Mouse (Mus musculus) lung, adult 18-20 months (tissue): Measurements from ENCODE around the gene Fip1l1.

Experiments used
- DNase-seq, 2 experiments: peaks; one replicate each; pipeline ENCODE4 v3.0.0; 2022; ENCODE audit warnings: mixed read lengths in 2 of 2

Gene Fip1l1

DNA sequence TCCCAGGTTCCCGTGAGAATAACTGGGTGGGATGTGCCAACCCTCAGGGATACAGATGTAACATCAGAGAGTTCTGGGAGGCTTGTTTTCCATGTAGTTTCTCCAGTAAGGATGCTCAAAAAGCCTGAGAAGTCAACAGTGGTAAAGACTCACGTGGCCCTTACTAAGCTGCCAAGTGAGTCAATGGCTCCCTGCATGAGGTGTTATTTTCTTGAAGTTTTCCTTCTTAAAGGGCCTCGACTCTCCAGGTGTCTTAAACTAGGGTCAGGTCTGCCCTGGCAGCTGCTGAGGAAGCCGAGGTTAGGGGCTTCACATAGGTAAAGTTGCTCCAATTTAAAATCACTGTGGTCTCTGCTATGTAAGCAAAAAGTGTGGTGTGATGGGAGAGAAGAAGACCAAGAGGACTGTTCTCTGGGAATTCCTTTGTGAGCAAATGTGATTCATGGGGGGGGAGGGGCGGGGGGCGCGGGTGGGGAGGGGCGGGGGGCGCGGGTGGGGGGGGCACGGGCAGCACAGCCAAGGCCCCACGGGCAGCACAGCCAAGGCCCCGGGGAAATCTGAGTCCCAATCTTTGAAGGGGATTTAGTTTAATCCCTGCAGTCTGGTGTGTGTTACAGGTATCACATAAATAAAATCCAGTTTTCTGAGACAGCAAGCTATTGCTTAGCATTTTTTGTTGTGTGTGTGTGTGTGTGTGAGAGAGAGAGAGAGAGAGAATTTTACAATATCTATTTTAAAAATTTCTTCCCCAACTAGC lies 82.7 kb downstream of the Fip1l1 start:
- no peak for DNase-seq

DNA sequence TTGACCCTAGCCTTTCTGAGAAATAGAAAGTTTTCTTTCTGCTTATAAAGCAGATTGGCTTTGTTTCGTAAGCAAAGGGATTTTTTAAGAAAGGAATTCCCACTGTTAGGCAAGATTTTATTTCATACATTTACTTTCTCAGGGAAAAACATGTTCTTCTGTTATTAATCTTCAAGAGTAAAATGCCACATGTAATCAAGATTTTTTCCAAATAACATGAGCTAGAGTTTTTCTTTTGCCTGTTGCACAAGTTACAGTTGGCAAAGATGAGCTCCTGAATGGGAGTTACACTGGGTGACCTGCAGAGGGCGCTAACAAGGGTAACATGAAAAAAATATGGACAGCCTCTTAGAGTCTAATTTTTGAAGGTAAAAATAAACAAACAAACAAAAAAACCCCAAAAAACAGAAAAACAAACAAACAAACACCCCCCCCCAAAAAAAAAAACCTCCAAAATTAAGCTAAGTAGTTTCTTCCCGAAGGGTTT lies 83.4 kb downstream of the Fip1l1 start:
- DNase-seq, result peak in 1 of 2 experiments; percentile 29

DNA sequence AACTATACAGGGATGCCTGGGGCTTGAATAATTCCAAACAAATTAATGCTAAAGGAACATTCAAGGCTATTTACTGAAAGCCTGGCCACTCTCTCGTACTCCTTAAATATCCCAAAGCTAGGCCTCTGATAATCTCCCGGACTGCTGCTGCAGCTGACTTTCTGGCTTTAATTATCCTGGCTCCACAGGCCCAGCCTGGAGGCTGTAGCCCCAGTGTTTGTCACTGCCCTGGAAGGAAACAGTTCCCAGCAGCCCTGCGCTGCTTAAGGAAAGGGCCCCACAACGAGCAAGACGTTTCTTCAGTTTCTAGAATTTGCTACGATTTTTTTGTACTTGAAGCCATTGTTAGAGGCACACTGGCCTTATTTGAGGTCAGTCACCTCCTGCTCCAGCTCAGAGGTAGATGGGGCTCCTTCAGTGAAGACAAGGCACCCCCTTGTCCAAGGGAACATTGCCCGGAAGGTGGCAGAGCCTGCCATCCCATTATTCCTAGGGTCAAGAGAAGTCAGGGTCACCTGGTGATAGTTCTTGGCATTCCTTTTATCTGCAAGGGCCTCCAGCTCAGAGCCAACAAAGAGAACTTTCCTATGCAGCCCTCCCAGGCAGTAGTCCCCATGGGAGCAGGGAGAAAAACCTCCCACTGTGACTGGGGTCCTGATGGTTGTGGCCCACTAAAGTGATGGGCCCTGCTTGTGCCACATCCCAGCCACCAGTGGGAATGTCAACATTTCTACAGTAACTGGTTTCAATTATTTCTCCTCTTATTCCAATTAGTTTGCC lies 86.6 kb downstream of the Fip1l1 start:
- DNase-seq, result no peak

DNA sequence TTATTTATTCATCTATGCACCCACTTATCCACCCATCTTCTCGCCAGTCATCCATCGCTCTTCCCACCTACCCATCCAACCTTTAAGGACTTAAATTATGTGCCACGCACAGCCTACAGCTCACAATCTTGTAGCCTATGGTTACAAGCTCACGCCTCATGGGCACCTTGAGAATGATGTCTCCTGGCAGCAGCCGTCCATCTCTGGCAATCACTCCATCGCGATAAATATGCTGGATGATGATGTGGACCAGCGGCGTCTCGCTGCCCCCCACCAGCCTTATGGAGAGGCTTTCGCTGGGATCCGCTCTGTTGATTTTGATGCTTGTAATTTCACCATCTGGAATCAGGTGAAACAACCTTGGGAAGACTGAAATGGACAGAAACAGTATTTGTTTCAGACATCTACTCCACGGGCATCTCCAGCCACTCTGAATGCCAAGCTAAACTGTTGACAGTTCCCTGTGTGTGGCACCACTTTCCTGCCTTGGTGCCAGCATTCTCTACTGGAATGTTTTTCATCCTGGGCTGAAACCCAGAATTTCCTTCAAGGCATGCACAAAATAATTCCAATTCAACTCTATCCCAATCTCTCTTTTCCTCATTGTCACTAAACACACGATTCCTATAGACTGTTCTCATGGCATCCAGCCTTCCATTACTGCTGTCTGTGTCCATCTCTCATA lies 88.2 kb downstream of the Fip1l1 start:
- no peak for DNase-seq

DNA sequence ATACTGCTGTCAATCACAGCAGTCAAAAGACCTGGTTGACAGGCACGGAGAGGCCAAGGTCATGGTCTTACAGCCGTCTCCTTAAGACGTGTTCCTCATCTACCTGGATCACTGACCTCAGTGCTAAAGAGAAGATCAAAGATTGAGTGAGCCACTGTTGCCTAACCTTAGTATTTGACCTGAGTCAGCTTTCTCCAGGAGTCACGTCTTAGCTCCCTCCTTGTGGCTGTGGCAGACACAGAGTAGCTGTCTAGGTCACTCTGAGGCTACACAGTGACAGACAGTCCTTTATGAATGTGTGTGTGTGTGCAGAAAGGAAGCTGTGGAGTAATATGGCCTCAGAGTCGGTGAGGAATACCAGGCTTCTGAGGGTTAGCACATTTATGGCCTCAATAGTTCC lies 89.1 kb downstream of the Fip1l1 start:
- DNase-seq, result no peak

DNA sequence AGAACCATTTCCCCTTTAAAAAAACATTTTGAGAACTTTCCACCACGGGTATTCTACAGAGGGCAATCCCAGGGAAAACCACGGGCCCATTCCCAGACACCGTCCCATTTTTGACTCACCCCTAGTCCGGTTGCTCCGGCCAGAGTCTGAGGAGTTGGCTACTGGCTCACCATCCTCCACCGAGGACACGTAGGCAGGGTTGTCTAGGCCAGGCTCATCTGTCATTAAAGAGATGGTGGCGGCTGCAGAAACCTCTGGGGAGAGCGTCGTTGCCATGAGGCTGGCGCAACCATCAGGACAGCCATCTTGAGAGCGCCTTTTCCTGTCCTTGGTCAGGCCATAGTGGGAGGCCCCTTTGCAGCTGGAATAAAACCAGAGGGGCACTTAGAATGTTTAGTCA lies 92.8 kb downstream of the Fip1l1 start:
- DNase-seq, result no peak

DNA sequence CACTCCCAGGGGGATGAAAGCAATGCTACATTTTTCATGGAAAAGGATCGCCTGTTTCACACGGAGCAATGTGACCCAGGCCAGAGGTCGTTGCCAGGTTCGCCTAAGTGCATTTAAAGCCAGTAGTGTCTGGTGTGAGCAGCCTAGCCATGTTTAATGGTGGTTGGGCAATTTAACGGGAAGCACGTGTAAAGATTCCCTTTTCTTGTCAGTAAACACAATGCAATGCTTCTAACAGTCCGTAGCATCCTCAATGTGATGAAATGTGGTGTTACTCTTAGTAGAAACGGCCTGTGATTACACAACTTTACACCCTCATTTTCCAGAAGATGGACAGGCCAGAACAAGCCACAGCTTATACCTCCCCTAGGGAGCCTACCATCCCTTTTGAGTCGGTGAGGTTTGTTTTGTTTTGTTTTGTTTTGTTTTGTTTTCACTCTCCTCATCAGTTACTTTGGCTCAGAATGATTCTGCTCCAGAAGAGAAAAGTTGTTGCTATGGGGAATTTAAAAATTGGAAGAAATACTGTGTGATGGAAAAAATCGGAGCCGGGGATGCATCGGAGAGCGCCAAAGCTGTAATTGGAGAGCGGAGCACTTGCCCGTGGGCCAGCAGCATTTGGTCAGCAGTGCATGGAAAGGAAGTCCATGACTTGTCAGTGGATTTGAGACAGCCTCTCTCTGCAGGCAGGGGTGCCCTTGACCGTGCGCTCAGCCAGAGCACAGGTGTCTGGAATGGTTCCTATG lies 97.3 kb downstream of the Fip1l1 start:
- DNase-seq, result no peak

DNA sequence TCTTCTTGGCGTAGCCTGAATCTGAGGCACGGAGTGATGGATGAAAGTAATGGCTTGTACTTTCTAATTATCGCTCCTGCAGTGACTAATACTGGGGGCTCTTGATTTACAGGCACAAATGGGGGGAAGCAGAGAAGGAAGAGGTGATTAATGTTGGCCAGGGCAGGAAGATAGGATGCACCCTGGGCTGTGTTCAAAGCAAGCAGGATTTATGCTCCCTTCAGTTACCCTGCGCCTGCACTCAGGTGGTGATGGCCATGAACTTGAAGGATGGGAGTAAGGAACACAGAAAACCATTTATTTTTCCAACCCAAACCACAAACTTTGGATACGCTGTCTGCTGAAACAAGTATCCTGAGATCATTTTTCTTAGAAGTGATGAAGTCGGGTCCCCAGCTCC lies 98.2 kb downstream of the Fip1l1 start:
- DNase-seq, result no peak

DNA sequence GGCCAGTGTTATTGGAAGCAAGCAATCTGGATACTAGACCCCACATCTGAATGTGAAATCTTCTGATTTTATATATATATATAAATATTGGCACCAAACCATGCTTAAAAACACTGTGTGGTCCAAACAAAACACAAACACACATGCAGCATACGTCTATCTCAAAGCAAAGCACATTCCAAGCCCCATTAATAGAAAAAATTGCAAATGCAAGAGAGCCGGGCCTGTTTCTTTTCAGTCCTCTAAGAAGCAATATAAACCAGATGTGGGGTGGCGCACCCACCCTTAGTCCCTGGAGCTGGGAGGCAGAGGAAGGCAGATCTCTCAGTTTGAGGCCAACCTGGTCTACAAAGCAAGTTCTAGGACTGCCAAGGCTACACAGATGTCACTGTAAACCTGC lies 99.1 kb downstream of the Fip1l1 start:
- DNase-seq, result no peak

DNA sequence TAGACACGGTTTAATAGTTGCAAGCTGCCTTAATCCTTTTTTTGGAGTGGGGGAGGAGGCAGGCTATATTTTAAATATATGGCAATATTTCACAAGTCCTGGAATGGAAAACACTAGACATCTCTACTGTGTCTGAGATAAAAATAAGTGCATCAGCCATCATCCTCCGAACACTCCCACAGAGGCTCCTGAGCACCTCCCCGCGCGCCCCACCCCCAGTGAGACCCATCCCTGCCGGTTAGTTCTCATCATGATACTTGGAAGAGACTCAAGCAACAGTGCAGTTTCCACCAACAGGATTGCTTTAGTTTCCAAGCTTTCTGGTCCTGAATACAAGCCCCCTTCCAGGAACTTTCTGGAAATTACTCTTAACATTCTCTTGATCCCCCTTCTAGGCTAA lies 104.3 kb downstream of the Fip1l1 start:
- no peak for DNase-seq

DNA sequence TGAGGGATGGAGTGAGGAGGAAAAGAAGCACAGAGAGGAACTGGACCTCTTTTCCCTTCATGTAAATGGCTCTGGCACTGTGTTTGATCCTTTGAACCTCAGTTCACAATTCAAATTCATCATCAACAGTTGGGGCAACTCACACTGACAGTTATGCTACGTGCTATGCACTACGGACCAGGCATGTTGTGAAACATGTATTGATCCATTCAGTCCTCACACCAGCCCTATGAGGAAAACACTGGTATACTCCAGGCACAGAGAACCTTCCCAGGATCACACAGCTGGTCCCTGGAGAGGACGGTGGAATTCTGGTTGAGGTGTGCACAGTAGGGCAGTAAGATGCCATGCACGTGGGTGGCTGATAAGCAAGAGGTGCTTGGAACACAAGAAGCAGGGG lies 105.3 kb downstream of the Fip1l1 start:
- no peak for DNase-seq

DNA sequence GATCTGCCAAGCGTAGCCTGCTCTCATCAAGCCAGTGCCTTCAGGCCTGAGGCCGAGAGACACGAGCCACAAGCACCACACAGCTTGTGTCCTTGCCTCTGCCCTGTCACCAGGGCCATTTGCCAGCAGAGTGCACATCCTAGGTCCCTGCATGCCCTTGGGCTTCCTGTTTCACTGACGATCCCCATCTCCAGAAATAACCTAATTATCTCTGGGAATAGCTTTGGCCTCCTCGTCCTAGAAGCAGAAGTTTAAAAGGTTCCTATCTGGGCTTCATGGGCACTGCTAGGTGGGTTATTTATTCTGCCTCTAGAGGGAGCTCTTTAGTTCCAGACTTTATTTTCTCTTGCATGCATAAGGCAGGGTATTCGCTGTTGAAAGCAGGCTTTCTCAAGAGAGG lies 105.8 kb downstream of the Fip1l1 start:
- peak in 1 of 2 experiments; percentile 42 for DNase-seq

DNA sequence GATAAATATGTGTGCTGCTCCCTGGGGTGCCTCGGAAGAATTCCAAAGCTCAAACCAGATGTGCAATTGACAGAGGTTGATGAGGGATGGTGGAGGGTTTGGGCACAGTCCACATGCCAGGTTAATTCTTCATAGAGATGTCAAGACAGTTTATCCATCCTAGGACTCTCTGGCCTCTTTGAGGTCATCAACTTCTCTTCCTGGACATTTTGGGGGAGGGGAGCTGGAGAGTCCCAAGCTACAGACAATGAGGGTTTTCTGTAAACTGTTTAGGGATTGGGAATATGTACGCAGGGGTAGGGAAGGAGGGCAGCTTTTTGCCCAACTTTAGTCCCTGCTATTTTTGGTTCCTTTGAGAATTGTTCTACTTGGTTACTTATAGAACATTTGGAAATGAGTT lies 107.0 kb downstream of the Fip1l1 start:
- DNase-seq, result no peak

DNA sequence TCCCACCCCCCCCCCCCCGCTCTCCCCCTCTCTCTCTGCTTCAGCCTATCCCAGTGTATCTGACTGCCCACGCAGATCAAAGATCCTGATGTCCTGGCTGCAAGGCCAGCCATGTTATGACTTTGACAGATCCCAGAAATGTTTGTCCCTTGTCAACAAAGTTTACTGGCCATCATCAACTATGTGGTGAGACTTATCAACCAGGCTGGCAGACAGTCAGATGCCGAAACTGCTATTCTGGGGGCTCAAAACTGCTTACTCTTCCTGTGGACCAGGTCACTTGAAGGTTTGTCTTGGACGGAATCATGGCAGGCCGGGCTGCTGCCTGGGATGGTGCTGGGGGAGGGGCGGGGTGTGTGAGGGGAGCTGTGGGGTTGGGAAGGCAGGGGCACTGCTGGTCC lies 112.3 kb downstream of the Fip1l1 start:
- DNase-seq, result no peak

DNA sequence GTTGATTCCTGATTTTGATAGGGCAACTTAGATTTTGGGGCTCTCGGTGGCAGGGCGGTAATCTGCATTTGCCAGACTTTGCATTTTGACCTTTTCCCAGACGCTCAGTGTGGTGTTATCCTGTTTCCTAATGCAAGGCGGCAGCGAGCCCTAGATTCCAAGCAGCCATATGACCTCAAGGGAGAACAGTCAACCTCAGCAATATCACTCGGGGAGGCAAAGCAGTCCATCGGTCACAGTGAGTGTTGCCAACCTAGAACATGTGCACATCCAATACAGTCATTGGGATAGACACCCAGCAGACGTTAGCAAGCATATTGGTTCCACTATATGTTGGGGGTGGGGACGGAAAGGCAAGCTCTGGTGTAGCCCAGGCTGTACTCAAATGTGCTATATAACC lies 113.0 kb downstream of the Fip1l1 start:
- no peak for DNase-seq
